Mouse (Mus musculus) testis, adult 2 months (tissue): Measurements from ENCODE around the gene Epn1.

Experiments used
- CTCF ChIP-seq: fragments of 200-500 bp; IDR thresholded peaks from 2 replicates; pipeline ENCODE4 v1.5.1; 2012; ENCODE audit warnings: low read depth, mild to moderate bottlenecking, inconsistent platforms, low read length, moderate library complexity; ENCODE audit not compliant: control insufficient read depth, insufficient read depth, insufficient replicate concordance
- POLR2A ChIP-seq: fragments of 200-500 bp; IDR thresholded peaks from 2 replicates; pipeline ENCODE4 v1.6.1; 2012; ENCODE audit warnings: low read depth, mild to moderate bottlenecking, inconsistent platforms, low read length, moderate library complexity; ENCODE audit not compliant: control insufficient read depth

GRCm38 (mm10) chr7:5087886-5088285 lies 7.9 kb downstream of the Epn1 start:
- TF ChIP-seq POLR2A: no peak
- no peak for TF ChIP-seq CTCF
